Mouse (Mus musculus) liver, postnatal 0 days (tissue): ENCODE measurements around the gene Kcnip1. TPM values are rescaled to one million over a fixed set of nuclear protein-coding genes. Genes with fewer than 3 reads are reported as not detected.

Source experiments
- ATAC-seq: fragments of 200-750 bp; cut with Nextera tagmentation; 2 replicates; pipeline ENCODE4 v1.8.0; 2017; ENCODE audit warnings: mild to moderate bottlenecking, moderate library complexity
- DNase-seq: peaks from one replicate; pipeline ENCODE4 v3.0.0-alpha.2; 2016
- H3K27ac ChIP-seq: fragments of 300-500 bp; sonication (generic); 2 replicates; pipeline ENCODE4 v1.5.1; 2014; ENCODE audit warnings: antibody characterized with exemption, moderate library complexity, mild to moderate bottlenecking, low read depth
- H3K27me3 ChIP-seq: fragments of 300-500 bp; sonication (generic); 2 replicates; pipeline ENCODE4 v1.6.1; 2014; ENCODE audit warnings: low read length, control low read depth, mixed read lengths; ENCODE audit not compliant: insufficient read depth
- H3K36me3 ChIP-seq: fragments of 300-500 bp; sonication (generic); replicated peaks from 2 replicates; pipeline ENCODE4 v1.6.1; 2014; ENCODE audit warnings: mild to moderate bottlenecking, control low read depth, low read length, moderate library complexity, mixed read lengths; ENCODE audit not compliant: insufficient read depth
- H3K4me1 ChIP-seq: fragments of 300-500 bp; sonication (generic); 2 replicates; pipeline ENCODE4 v1.6.1; 2014; ENCODE audit warnings: antibody characterized with exemption, mild to moderate bottlenecking, control low read depth; ENCODE audit not compliant: insufficient read depth
- H3K4me2 ChIP-seq: fragments of 300-500 bp; sonication (generic); 2 replicates; pipeline ENCODE4 v1.6.1; 2014; ENCODE audit warnings: low read depth, mild to moderate bottlenecking, low read length, moderate library complexity, mixed read lengths
- H3K4me3 ChIP-seq: fragments of 300-500 bp; sonication (generic); 2 replicates; pipeline ENCODE4 v1.5.1; 2014; ENCODE audit warnings: low read depth, low read length
- H3K9ac ChIP-seq: fragments of 300-500 bp; sonication (generic); replicated peaks from 2 replicates; pipeline ENCODE4 v1.6.1; 2014; ENCODE audit warnings: mild to moderate bottlenecking, moderate library complexity
- H3K9me3 ChIP-seq: fragments of 300-500 bp; sonication (generic); 2 replicates; pipeline ENCODE4 v1.6.1; 2016; ENCODE audit warnings: mild to moderate bottlenecking, control low read depth, low read length, mixed read lengths
- CTCF ChIP-seq: sonication (generic); IDR thresholded peaks from 2 replicates; pipeline ENCODE4 v1.5.1; 2016; ENCODE audit warnings: antibody characterized with exemption, low read depth
- EP300 ChIP-seq: IDR thresholded peaks from 2 replicates; pipeline ENCODE4 v1.6.1; 2016; ENCODE audit warnings: antibody characterized with exemption, low read depth, mild to moderate bottlenecking
- WGBS: fragments of 180-500 bp; shearing (Covaris S2); extraction: QIAGEN DNeasy Blood & Tissue Kit; methylation state at CpG from one replicate; pipeline ENCODE4 v1.1.7; 2014; ENCODE audit not compliant: insufficient replicate concordance; 5-methylcytosine and 5-hydroxymethylcytosine counted together
- polyA plus RNA-seq: library from polyadenylated mRNA; unstranded; fragments of >200 nt; fragmentation: Nextera tagmentation; extraction: Ambion mirVana; gene quantifications from 2 replicates; pipeline ENCODE4 v1.2.1, GENCODE M21; 2015

Gene Kcnip1
- polyA plus RNA-seq, 1 experiment from 2014 or later = not detected

DNA sequence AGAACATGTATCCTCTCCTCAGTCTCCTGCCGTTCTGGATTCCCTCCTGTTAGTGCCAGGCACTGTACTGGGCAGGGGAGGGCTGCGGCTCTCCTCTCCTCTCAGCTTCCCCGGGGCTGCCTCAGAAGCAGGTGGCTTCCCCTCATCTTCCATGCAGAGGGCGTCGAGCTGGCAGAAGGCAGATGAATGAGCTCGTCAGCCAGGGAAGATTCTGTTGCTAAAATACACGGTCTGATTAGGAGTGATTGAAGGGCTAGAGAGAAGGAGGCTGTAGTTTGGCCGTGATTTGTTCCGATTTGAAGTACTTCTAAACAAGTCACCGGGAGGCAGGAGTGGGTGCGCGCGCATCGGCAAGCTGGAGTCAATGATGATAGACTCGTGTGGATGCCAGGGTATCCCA lies 236.3 kb downstream of the Kcnip1 start:
- TF ChIP-seq EP300 (no peak), CTCF (no peak)
- no peak overlapping the region for H3K27ac ChIP-seq
- H3K9ac ChIP-seq = no peak overlapping the region
- H3K4me2 ChIP-seq = no peak overlapping the region
- no peaks in the 10 kb centered on the region for H3K27me3 ChIP-seq
- no peaks in the 10 kb centered on the region for H3K4me1 ChIP-seq
- 64% methylated on average over 15 of the region's 15 CpGs for WGBS
- H3K9me3 ChIP-seq = no peaks in the 10 kb centered on the region
- DNase-seq = no peak
- H3K4me3 ChIP-seq = no peak overlapping the region
- no peak for ATAC-seq
- no peaks in the 10 kb centered on the region for H3K36me3 ChIP-seq

DNA sequence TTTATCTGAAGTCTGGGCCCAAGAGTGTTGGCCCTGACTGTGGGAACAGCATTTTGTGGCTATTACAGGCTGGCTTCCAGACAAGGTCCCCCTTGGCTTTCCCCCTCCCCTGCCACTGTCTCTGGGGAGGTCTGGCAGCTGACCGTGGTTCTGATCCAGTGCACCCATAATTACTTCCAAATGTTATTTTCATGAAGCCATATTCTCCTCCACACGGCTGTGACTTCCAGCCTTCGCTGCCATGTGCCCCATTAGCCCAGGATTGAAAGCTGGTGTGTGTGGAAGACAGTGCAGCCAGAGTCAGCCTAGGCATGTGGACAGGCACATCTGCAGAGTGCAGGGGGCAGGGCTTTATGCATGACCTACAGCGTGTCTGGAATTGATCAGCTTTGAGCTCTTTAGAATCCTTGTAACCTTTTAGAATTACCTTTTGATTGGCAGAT lies 240.5 kb downstream of the Kcnip1 start:
- Histone ChIP-seq H3K4me3 (no peak overlapping the region), H3K27ac (no peak overlapping the region), H3K9ac (no peak overlapping the region), H3K9me3 (no peaks in the 10 kb centered on the region), H3K27me3 (no peaks in the 10 kb centered on the region), H3K36me3 (no peaks in the 10 kb centered on the region), H3K4me1 (no peaks in the 10 kb centered on the region), H3K4me2 (no peak overlapping the region)
- TF ChIP-seq EP300 (no peak), CTCF (no peak)
- no peak for ATAC-seq
- 65% methylated on average over 4 of the region's 4 CpGs for WGBS
- no peak for DNase-seq

DNA sequence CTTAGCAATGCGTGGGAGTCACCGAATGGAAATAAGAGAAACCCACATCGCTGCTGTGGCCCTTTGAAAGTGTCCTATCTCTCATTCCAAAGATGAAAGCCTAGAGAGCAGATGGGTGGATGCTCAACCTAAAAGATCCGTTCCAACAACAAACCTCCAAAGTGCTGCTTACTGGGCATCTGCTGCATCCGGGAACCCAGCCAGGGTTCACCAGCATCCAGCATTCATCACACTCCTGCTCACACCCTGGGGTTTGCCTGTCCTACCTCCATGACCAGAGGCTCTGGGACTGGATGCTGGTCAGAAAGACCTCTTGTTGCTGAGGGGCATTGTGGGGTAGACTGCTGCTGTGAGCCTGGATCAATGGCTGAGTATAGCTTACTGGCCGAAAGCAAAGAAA lies 241.4 kb downstream of the Kcnip1 start:
- no peaks in the 10 kb centered on the region for H3K27me3 ChIP-seq
- H3K4me1 ChIP-seq = no peaks in the 10 kb centered on the region
- TF ChIP-seq CTCF = no peak
- TF ChIP-seq EP300 = no peak
- 82% methylated on average over 6 of the region's 6 CpGs for WGBS
- H3K4me3 ChIP-seq = no peak overlapping the region
- no peaks in the 10 kb centered on the region for H3K9me3 ChIP-seq
- DNase-seq (no peak), ATAC-seq (no peak)
- no peak overlapping the region for H3K4me2 ChIP-seq
- H3K9ac ChIP-seq = no peak overlapping the region
- H3K27ac ChIP-seq = no peak overlapping the region
- H3K36me3 ChIP-seq = no peaks in the 10 kb centered on the region

DNA sequence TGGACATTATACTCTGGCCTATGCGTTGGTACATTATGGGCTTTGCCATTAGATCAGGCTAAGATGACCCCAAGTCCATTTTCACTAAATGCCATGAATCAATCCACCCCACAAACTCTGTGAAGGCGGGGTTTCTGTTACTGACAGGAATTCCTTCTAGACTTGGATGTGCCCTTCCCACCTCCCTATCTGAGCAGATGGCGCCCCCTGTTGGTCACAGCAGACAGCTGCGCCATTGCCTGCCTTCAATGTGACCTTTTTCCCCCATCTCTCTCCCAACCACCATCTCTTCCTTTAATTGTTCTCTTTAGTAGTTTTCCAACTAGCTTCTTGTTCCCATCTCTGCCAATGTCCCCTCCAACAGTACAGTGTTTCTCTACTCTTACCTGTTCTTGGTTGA lies 243.0 kb downstream of the Kcnip1 start:
- Histone ChIP-seq H3K27me3 (no peaks in the 10 kb centered on the region), H3K4me2 (no peak overlapping the region), H3K4me3 (no peak overlapping the region), H3K36me3 (no peaks in the 10 kb centered on the region), H3K27ac (no peak overlapping the region), H3K4me1 (no peaks in the 10 kb centered on the region), H3K9ac (no peak overlapping the region), H3K9me3 (no peaks in the 10 kb centered on the region)
- ATAC-seq (no peak), DNase-seq (no peak)
- TF ChIP-seq CTCF (peak; percentile 41), EP300 (no peak)
- WGBS = 77% methylated on average over 4 of the region's 4 CpGs

DNA sequence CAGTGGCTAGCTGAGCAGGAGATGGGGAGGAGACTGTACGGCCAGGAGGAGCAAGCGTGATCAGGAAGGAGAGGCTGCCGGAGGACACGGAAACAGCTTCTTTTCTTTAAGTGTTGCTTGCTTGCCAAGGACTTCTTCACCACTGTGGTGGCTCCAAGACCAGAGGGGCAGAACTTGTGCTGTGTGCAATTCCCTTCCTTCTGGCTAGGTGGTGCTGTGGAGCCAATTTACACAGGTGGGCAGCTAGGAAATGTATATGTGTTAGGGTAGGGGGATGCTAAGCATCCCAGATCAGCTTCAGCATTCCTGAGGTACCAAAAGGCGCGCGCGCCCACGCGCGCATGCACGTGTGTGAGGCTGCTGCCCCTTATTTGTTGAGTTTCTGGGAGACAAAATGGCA lies 243.5 kb downstream of the Kcnip1 start:
- H3K4me1 ChIP-seq = no peaks in the 10 kb centered on the region

DNA sequence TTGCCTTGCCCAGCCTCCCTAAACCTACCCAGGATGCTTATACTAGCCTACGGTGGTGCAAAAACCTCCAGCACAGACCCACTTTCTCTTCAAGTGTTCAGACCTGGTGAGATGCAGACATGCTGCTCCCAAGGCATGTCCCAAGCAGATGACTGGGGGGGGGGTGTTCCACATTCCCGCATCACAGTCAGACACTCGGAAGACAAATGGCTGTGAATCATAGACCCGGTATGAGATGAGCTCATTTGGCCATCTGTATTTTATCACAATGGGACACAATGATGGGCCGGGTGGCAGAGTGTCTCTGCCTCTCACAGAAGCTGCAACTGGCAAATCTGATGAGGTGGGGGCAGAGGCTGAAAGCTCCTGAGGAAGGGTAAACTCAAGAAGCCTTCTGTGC lies 244.2 kb downstream of the Kcnip1 start:
- no peaks in the 10 kb centered on the region for H3K4me1 ChIP-seq
- H3K4me2 ChIP-seq = no peak overlapping the region
- no peak overlapping the region for H3K27ac ChIP-seq
- H3K4me3 ChIP-seq = no peak overlapping the region
- ATAC-seq (no peak), DNase-seq (no peak)
- no peak for TF ChIP-seq CTCF
- no peak for TF ChIP-seq EP300
- 76% methylated on average over 5 of the region's 5 CpGs for WGBS
- no peak overlapping the region for H3K9ac ChIP-seq
- no peaks in the 10 kb centered on the region for H3K36me3 ChIP-seq
- no peaks in the 10 kb centered on the region for H3K9me3 ChIP-seq
- no peaks in the 10 kb centered on the region for H3K27me3 ChIP-seq

More for the DNA sequence above, 243.5 kb downstream of the Kcnip1 start:
- H3K27ac ChIP-seq = no peak overlapping the region
- ATAC-seq = no peak
- WGBS = 81% methylated on average over 12 of the region's 12 CpGs
- H3K9me3 ChIP-seq = no peaks in the 10 kb centered on the region
- H3K4me2 ChIP-seq = no peak overlapping the region
- H3K9ac ChIP-seq = no peak overlapping the region
- H3K27me3 ChIP-seq = no peaks in the 10 kb centered on the region
- H3K4me3 ChIP-seq = no peak overlapping the region
- H3K36me3 ChIP-seq = no peaks in the 10 kb centered on the region
- TF ChIP-seq CTCF (peak; percentile 37; the same call in 1 of the 2 replicates), EP300 (no peak)
- DNase-seq = no peak

DNA sequence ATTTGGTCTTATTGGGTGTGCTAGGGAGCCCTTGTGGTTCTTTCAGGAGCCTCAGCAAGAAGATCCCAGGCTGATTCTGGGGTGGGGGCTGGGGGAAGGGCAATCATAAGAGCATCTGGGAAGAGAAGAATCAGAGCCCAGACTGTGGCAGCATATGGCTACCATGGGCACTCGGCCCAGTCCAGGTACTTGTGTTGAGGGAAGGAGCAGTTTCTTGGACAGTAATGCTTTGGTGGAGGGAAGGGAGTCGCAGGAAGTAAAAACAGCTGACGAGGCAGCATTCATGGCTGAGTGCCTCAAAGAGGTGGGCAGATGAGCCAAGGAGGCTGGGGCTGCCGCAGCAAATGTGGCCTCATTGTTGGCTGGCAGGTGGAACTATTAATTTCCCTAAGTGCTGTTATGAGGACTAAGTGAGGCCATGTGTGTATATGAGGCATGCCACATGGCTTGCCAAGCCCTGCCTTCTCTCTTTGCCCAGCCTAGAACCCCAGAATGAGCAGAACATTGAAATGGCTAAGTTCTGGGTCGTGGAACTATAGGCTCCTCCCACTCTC lies 245.5 kb downstream of the Kcnip1 start:
- no peak overlapping the region for H3K9ac ChIP-seq
- no peaks in the 10 kb centered on the region for H3K27me3 ChIP-seq
- H3K27ac ChIP-seq = no peak overlapping the region
- 68% methylated on average over 5 of the region's 5 CpGs for WGBS
- DNase-seq = no peak
- no peak for TF ChIP-seq EP300
- TF ChIP-seq CTCF = no peak
- no peaks in the 10 kb centered on the region for H3K36me3 ChIP-seq
- ATAC-seq = no peak
- H3K9me3 ChIP-seq = no peaks in the 10 kb centered on the region
- H3K4me3 ChIP-seq = no peak overlapping the region
- no peaks in the 10 kb centered on the region for H3K4me1 ChIP-seq
- no peak overlapping the region for H3K4me2 ChIP-seq
